Mouse (Mus musculus) heart, postnatal 25 days (tissue): ENCODE measurements around the gene Tmem51. TPM values are rescaled to one million over a fixed set of nuclear protein-coding genes. Genes with fewer than 3 reads are reported as not detected.

ENCODE experiments used
- DNase-seq: peaks from one replicate; pipeline ENCODE4 v3.0.0; 2022; ENCODE audit warnings: low spot score
- intact Hi-C: fragments of 180-260 bp; cut with DNase I; formaldehyde crosslinking; loops from one replicate; pipeline ENCODE4 v1.15.1; 2025
- total RNA-seq, 2 experiments: library from RNA; stranded (reverse); gene quantifications; 2 replicates each; pipeline ENCODE4 v1.2.3; 2021

Tmem51 gene
- total RNA-seq, 2 experiments from 2014 or later = 7.3 to 8.6 TPM

DNA sequence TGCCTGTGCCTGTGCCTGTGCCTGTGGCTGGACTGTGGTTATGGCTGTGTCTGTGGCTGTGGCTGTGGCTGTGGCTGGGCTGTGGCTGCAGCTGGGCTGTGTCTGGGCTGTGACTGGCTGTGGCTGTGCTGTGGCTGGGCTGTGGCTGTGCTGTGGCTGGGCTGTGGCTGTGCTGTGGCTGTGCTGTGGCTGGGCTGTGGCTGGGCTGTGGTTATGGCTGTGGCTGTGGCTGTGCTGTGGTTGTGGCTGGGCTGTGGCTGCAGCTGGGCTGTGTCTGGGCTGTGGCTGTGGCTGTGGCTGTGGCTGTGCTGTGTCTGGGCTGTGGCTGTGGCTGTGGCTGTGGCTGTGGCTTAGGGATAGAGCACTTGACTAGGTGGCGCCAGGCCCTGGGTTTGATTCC, 95.9 kb downstream of the Tmem51 start:
- DNase-seq = no peak
- intact Hi-C loops = no loop called here

DNA sequence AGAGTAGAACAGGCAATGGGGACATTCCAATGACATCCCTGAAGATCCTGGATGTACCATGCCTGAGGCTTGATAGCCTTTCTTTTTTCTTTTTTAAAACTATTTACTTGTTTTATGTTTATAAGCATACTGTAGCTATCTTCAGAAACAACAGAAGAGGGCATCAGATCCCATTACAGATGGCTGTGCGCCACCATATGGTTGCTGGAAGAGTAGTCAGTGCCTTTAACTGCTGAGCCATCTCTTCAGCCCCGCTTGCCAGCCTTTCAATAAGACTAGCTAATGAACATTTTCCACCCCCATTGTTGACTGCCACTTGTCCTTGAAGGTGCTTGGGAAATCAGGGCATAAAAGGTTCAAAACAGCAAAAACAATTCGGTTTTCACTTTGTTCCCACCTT, 100.4 kb downstream of the Tmem51 start:
- intact Hi-C loops = no loop called here
- no peak for DNase-seq

DNA sequence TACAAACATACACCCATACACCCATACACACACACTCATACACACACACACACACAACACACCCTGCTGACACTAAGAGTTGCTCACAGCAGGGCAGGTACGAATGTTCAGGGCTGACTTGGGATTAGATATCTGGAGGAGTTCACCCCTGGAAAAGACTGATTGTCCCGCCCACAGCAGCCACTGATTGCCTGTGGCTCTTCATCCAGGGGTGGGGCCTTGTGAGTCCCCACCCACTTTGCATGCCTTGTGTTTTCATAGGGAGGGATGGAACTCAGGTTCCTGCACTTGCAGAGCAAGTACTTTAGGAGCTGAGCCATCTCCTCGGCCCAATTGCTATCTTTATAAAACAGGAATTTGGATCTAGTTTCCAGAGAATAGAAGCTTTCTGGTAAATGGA, 102.6 kb downstream of the Tmem51 start:
- intact Hi-C loops = no loop called here
- DNase-seq = no peak

Other genes starting within 250 kb of the Tmem51 start
- not detected for gene Ctrc, start 237.9 kb downstream of the Tmem51 start, total RNA-seq
- 10 to 100 TPM; 16.4 to 21.6 TPM for gene Efhd2, start 209.4 kb downstream of the Tmem51 start, total RNA-seq
- gene Fhad1, start 69.2 kb downstream of the Tmem51 start, total RNA-seq = under 1 TPM; 0.05 to 0.31 TPM
- gene Kazn, start 155.1 kb upstream of the Tmem51 start, total RNA-seq = 1 to 10 TPM; 3.4 to 4.3 TPM